Mouse (Mus musculus): ENCODE data around the gene Atp1a2. TPM values are rescaled to one million over a fixed set of nuclear protein-coding genes. Genes with fewer than 3 reads are reported as not detected.

Gene Atp1a2
- polyA plus RNA-seq, 1 experiment from 2014 or later: 2.3 TPM

GRCm38 (mm10) chr1:172328041-172328440, 30.2 kb upstream of the Atp1a2 start:
- no peak overlapping the region for H3K9ac ChIP-seq (replicated peaks; ENCODE audit: low read depth, low read length)
- no peak overlapping the region for H3K4me2 ChIP-seq (replicated peaks; ENCODE audit: low read depth, low read length)
- no peak overlapping the region for H3K27ac ChIP-seq (ENCODE audit: low read length)
- H3K4me1 ChIP-seq (ENCODE audit: control insufficient read depth, insufficient read depth, low read length): peaks cover 3% of the 10 kb centered on the region; the same call in 1 of the 2 replicates
- WGBS: 69% methylated on average over 3 of the region's 3 CpGs
- no peak overlapping the region for H3K4me3 ChIP-seq (ENCODE audit: low read depth, low read length)
- H3K27me3 ChIP-seq (ENCODE audit: control insufficient read depth, insufficient read depth, low read length): peaks cover 30% of the 10 kb centered on the region
- ATAC-seq (ENCODE audit: insufficient number of reproducible peaks, insufficient read depth, low FRiP score, low read depth): no peak
- no peaks in the 10 kb centered on the region for H3K9me3 ChIP-seq (ENCODE audit: control insufficient read depth, low read depth, low read length)
- no peaks in the 10 kb centered on the region for H3K36me3 ChIP-seq (ENCODE audit: control insufficient read depth, insufficient read depth, low read length)

- Histone ChIP-seq H3K27me3 (ENCODE audit: control insufficient read depth, insufficient read depth, low read length) (peaks cover 30% of the 10 kb centered on the region), H3K4me3 (ENCODE audit: low read depth, low read length) (no peak overlapping the region), H3K36me3 (ENCODE audit: control insufficient read depth, insufficient read depth, low read length) (no peaks in the 10 kb centered on the region), H3K9ac (replicated peaks; ENCODE audit: low read depth, low read length) (no peak overlapping the region), H3K9me3 (ENCODE audit: control insufficient read depth, low read depth, low read length) (no peaks in the 10 kb centered on the region), H3K4me2 (replicated peaks; ENCODE audit: low read depth, low read length) (no peak overlapping the region), H3K4me1 (ENCODE audit: control insufficient read depth, insufficient read depth, low read length) (peaks cover 3% of the 10 kb centered on the region; the same call in 1 of the 2 replicates), H3K27ac (ENCODE audit: low read length) (no peak overlapping the region)
- no peak for ATAC-seq (ENCODE audit: insufficient number of reproducible peaks, insufficient read depth, low FRiP score, low read depth)
- 84% methylated on average over 16 of the region's 16 CpGs for WGBS
Measured at GRCm38 (mm10) chr1:172327206-172328001, 29.5 kb upstream of the Atp1a2 start.

GRCm38 (mm10) chr1:172326684-172327083, 28.8 kb upstream of the Atp1a2 start:
- Histone ChIP-seq H3K27ac (ENCODE audit: low read length) (no peak overlapping the region), H3K4me3 (ENCODE audit: low read depth, low read length) (peak overlapping the region; percentile 39), H3K4me2 (replicated peaks; ENCODE audit: low read depth, low read length) (peak overlapping the region; percentile 64), H3K9me3 (ENCODE audit: control insufficient read depth, low read depth, low read length) (no peaks in the 10 kb centered on the region), H3K4me1 (ENCODE audit: control insufficient read depth, insufficient read depth, low read length) (peaks cover 3% of the 10 kb centered on the region; the same call in 1 of the 2 replicates), H3K36me3 (ENCODE audit: control insufficient read depth, insufficient read depth, low read length) (no peaks in the 10 kb centered on the region), H3K27me3 (ENCODE audit: control insufficient read depth, insufficient read depth, low read length) (peaks cover 30% of the 10 kb centered on the region), H3K9ac (replicated peaks; ENCODE audit: low read depth, low read length) (no peak overlapping the region)
- WGBS: 55% methylated on average over 11 of the region's 11 CpGs
- ATAC-seq (ENCODE audit: insufficient number of reproducible peaks, insufficient read depth, low FRiP score, low read depth): no peak

- peak; percentile 57; the same call in 1 of the 2 replicates for ATAC-seq (ENCODE audit: insufficient number of reproducible peaks, insufficient read depth, low FRiP score, low read depth)
- Histone ChIP-seq H3K9ac (replicated peaks; ENCODE audit: low read depth, low read length) (no peak overlapping the region), H3K27me3 (ENCODE audit: control insufficient read depth, insufficient read depth, low read length) (peaks cover 30% of the 10 kb centered on the region)
Measured at GRCm38 (mm10) chr1:172325680-172326535, 28.0 kb upstream of the Atp1a2 start.

GRCm38 (mm10) chr1:172324725-172325124, 26.9 kb upstream of the Atp1a2 start:
- Histone ChIP-seq H3K9ac (replicated peaks; ENCODE audit: low read depth, low read length) (no peak overlapping the region), H3K4me3 (ENCODE audit: low read depth, low read length) (no peak overlapping the region), H3K36me3 (ENCODE audit: control insufficient read depth, insufficient read depth, low read length) (no peaks in the 10 kb centered on the region), H3K4me2 (replicated peaks; ENCODE audit: low read depth, low read length) (no peak overlapping the region), H3K27me3 (ENCODE audit: control insufficient read depth, insufficient read depth, low read length) (peaks cover 30% of the 10 kb centered on the region), H3K4me1 (ENCODE audit: control insufficient read depth, insufficient read depth, low read length) (peaks cover 3% of the 10 kb centered on the region; the same call in 1 of the 2 replicates), H3K27ac (ENCODE audit: low read length) (no peak overlapping the region), H3K9me3 (ENCODE audit: control insufficient read depth, low read depth, low read length) (no peaks in the 10 kb centered on the region)
- peak; percentile 50; the same call in 1 of the 2 replicates for ATAC-seq (ENCODE audit: insufficient number of reproducible peaks, insufficient read depth, low FRiP score, low read depth)
- WGBS: 17% methylated on average over 7 of the region's 7 CpGs

More at GRCm38 (mm10) chr1:172325680-172326535, 28.0 kb upstream of the Atp1a2 start:
- Histone ChIP-seq H3K4me3 (ENCODE audit: low read depth, low read length) (peak overlapping the region; percentile 39), H3K27ac (ENCODE audit: low read length) (no peak overlapping the region), H3K4me2 (replicated peaks; ENCODE audit: low read depth, low read length) (peak overlapping the region; percentile 64), H3K9me3 (ENCODE audit: control insufficient read depth, low read depth, low read length) (no peaks in the 10 kb centered on the region), H3K4me1 (ENCODE audit: control insufficient read depth, insufficient read depth, low read length) (peaks cover 3% of the 10 kb centered on the region; the same call in 1 of the 2 replicates), H3K36me3 (ENCODE audit: control insufficient read depth, insufficient read depth, low read length) (no peaks in the 10 kb centered on the region)
- WGBS: 19% methylated on average over 94 of the region's 94 CpGs

DNA sequence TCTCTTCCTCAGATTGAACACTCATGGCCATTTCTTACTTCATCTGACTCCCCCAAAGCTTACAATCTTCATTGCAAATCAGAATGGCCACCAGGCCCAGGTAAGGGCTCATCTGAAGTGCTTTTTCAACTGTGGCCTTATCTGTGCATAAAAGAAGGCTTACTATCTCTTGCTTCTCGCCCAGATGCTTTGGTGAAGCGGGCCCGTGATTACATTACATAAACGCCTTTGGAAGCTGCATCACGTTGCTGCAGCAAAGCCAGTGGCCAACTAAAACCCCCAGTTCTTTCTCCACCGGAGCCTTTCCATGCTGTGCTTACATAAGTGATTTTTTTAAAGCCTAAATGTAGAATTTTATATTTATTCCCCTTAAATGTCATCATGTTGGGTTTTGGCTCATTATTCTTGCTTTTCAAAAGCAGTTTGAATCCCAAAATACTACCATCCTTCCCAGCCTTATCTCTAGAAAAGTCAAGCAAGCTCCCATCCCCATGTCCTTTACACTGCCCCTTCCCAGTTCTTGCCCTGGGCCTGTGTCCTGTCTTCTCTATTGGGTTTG, 26.0 kb upstream of the Atp1a2 start:
- Histone ChIP-seq H3K4me3 (ENCODE audit: low read depth, low read length) (no peak overlapping the region), H3K27me3 (ENCODE audit: control insufficient read depth, insufficient read depth, low read length) (peaks cover 27% of the 10 kb centered on the region), H3K27ac (ENCODE audit: low read length) (no peak overlapping the region), H3K4me1 (ENCODE audit: control insufficient read depth, insufficient read depth, low read length) (peaks cover 3% of the 10 kb centered on the region; the same call in 1 of the 2 replicates), H3K36me3 (ENCODE audit: control insufficient read depth, insufficient read depth, low read length) (no peaks in the 10 kb centered on the region), H3K9me3 (ENCODE audit: control insufficient read depth, low read depth, low read length) (no peaks in the 10 kb centered on the region), H3K9ac (replicated peaks; ENCODE audit: low read depth, low read length) (no peak overlapping the region), H3K4me2 (replicated peaks; ENCODE audit: low read depth, low read length) (no peak overlapping the region)
- ATAC-seq (ENCODE audit: insufficient number of reproducible peaks, insufficient read depth, low FRiP score, low read depth): no peak
- 47% methylated on average over 6 of the region's 6 CpGs for WGBS

DNA sequence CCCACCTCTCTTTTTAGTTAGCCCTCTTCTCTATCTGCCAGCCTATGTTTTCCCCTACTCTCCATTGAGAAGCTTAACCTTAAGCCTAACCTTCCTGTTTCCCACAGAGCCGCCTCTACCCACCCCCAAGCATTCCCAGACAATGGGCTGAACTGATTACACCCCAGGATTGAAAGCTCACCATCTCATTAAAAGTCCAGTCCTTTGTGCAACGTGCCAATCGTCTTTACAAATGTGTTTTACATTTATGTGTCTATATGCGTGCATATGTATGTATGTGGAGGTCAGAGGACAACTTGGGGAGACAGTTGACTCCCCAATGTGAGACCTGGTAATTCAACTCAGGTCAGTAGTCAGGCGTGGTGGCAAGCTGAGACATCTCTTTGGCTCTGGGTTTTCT, 25.4 kb upstream of the Atp1a2 start:
- WGBS: 46% methylated on average over 5 of the region's 5 CpGs
- H3K36me3 ChIP-seq (ENCODE audit: control insufficient read depth, insufficient read depth, low read length): no peaks in the 10 kb centered on the region; the same call in 1 of the 2 replicates
- ATAC-seq (ENCODE audit: insufficient number of reproducible peaks, insufficient read depth, low FRiP score, low read depth): no peak
- H3K4me3 ChIP-seq (ENCODE audit: low read depth, low read length): no peak overlapping the region
- H3K27me3 ChIP-seq (ENCODE audit: control insufficient read depth, insufficient read depth, low read length): peaks cover 22% of the 10 kb centered on the region
- H3K9ac ChIP-seq (replicated peaks; ENCODE audit: low read depth, low read length): no peak overlapping the region
- H3K9me3 ChIP-seq (ENCODE audit: control insufficient read depth, low read depth, low read length): no peaks in the 10 kb centered on the region
- no peak overlapping the region for H3K27ac ChIP-seq (ENCODE audit: low read length)
- H3K4me2 ChIP-seq (replicated peaks; ENCODE audit: low read depth, low read length): no peak overlapping the region
- peaks cover 3% of the 10 kb centered on the region; the same call in 1 of the 2 replicates for H3K4me1 ChIP-seq (ENCODE audit: control insufficient read depth, insufficient read depth, low read length)

GRCm38 (mm10) chr1:172322725-172323124, 24.9 kb upstream of the Atp1a2 start:
- Histone ChIP-seq H3K9ac (replicated peaks; ENCODE audit: low read depth, low read length) (no peak overlapping the region), H3K4me3 (ENCODE audit: low read depth, low read length) (no peak overlapping the region), H3K9me3 (ENCODE audit: control insufficient read depth, low read depth, low read length) (no peaks in the 10 kb centered on the region), H3K27ac (ENCODE audit: low read length) (no peak overlapping the region), H3K36me3 (ENCODE audit: control insufficient read depth, insufficient read depth, low read length) (no peaks in the 10 kb centered on the region; the same call in 1 of the 2 replicates), H3K4me2 (replicated peaks; ENCODE audit: low read depth, low read length) (no peak overlapping the region), H3K27me3 (ENCODE audit: control insufficient read depth, insufficient read depth, low read length) (peaks cover 19% of the 10 kb centered on the region), H3K4me1 (ENCODE audit: control insufficient read depth, insufficient read depth, low read length) (peaks cover 3% of the 10 kb centered on the region; the same call in 1 of the 2 replicates)
- no peak for ATAC-seq (ENCODE audit: insufficient number of reproducible peaks, insufficient read depth, low FRiP score, low read depth)
- WGBS: 54% methylated on average over 13 of the region's 13 CpGs

All from stomach, embryonic 14.5 days (tissue).